Comparison of ENCODE assay signal across 8 mouse cellular contexts in genomic region chr13:80886664-80887210, GRCm38 (mm10). TPM values are rescaled to one million over a fixed set of nuclear protein-coding genes. Genes with fewer than 3 reads are reported as not detected.
DNase-seq lines count a peak whose midpoint lies in the region; ATAC-seq and TF ChIP-seq lines count a peak whose summit lies in the region.

No protein-coding gene starts in this region.

- no peaks in the 10 kb centered on the region for H3K27me3 ChIP-seq in kidney, embryonic 14.5 days (ENCODE audit: control insufficient read depth, insufficient read depth, low read length)
- no peaks in the 10 kb centered on the region for H3K27me3 ChIP-seq in hindbrain, embryonic 14.5 days (ENCODE audit: control insufficient read depth, insufficient read depth, low read length)
- no peaks in the 10 kb centered on the region for H3K27me3 ChIP-seq in midbrain, embryonic 15.5 days (replicated peaks)

- TF ChIP-seq POLR2A in bone marrow, adult 2 months (IDR thresholded peaks at IDR 0.05; ENCODE audit: borderline replicate concordance, control insufficient read depth, low read depth, low read length), result no peak

- no peaks in the 10 kb centered on the region for H3K9me3 ChIP-seq in kidney, embryonic 14.5 days (ENCODE audit: control insufficient read depth, low read length)
- no peaks in the 10 kb centered on the region for H3K9me3 ChIP-seq in hindbrain, embryonic 14.5 days (ENCODE audit: control insufficient read depth, low read length)
- no peaks in the 10 kb centered on the region for H3K9me3 ChIP-seq in midbrain, embryonic 15.5 days

- 16% methylated on average over 6 of the region's 6 CpGs for WGBS in kidney, embryonic 14.5 days
- 13% methylated on average over 6 of the region's 6 CpGs for WGBS in bone marrow, adult 2 months
- 20% methylated on average over 6 of the region's 6 CpGs for WGBS in hindbrain, embryonic 14.5 days
- 17% methylated on average over 6 of the region's 6 CpGs for WGBS in midbrain, embryonic 15.5 days

- no peaks in the 10 kb centered on the region for H3K4me1 ChIP-seq in kidney, embryonic 14.5 days (ENCODE audit: control insufficient read depth, insufficient read depth, low read length)
- H3K4me1 ChIP-seq in bone marrow, adult 2 months (ENCODE audit: control insufficient read depth, insufficient read depth, low read length), result no peaks in the 10 kb centered on the region; the same call in 1 of the 2 replicates
- H3K4me1 ChIP-seq in hindbrain, embryonic 14.5 days (replicated peaks; ENCODE audit: control insufficient read depth, insufficient read depth, low read length), result peaks cover 10% of the 10 kb centered on the region
- peaks cover 14% of the 10 kb centered on the region for H3K4me1 ChIP-seq in midbrain, embryonic 15.5 days

- H3K4me2 ChIP-seq in kidney, embryonic 14.5 days (replicated peaks; ENCODE audit: low read depth, low read length), result peak overlapping the region; percentile 37
- H3K4me2 ChIP-seq in hindbrain, embryonic 14.5 days (replicated peaks), result peak overlapping the region; percentile 65
- H3K4me2 ChIP-seq in midbrain, embryonic 15.5 days, result peak overlapping the region; percentile 62

- no peak for TF ChIP-seq CTCF in bone marrow, adult 2 months (IDR thresholded peaks at IDR 0.05; ENCODE audit: control insufficient read depth, insufficient read depth, low read length)

- H3K4me3 ChIP-seq in kidney, embryonic 14.5 days (ENCODE audit: low read length), result peak overlapping the region; percentile 81
- peak overlapping the region; percentile 86 for H3K4me3 ChIP-seq in bone marrow, adult 2 months (replicated peaks; ENCODE audit: control insufficient read depth, low read depth, low read length)
- peak overlapping the region; percentile 80 for H3K4me3 ChIP-seq in hindbrain, embryonic 14.5 days (replicated peaks; ENCODE audit: low read length)
- H3K4me3 ChIP-seq in midbrain, embryonic 15.5 days, result peak overlapping the region; percentile 94

- peak overlapping the region; percentile 100 for H3K27ac ChIP-seq in kidney, embryonic 14.5 days (ENCODE audit: low read depth, low read length)
- H3K27ac ChIP-seq in bone marrow, adult 2 months (ENCODE audit: control insufficient read depth, insufficient read depth, low read depth, low read length, poor library complexity), result peak overlapping the region; percentile 100
- H3K27ac ChIP-seq in hindbrain, embryonic 14.5 days, result peak overlapping the region; percentile 100
- peak overlapping the region; percentile 100 for H3K27ac ChIP-seq in midbrain, embryonic 15.5 days

- no peak for DNase-seq in kidney, adult 11 months
- DNase-seq in hindbrain, embryonic 14.5 days (ENCODE audit: low spot score), result peak; percentile 34
- no peak for DNase-seq in frontal cortex, postnatal 36 days (ENCODE audit: low spot score in 2 of 2)
- DNase-seq in left cerebral cortex, adult 11 months (ENCODE audit: low spot score), result no peak
- no peak for DNase-seq in yolk sac, embryonic 10.5 days (ENCODE audit: low spot score)

- peak overlapping the region; percentile 100 for H3K9ac ChIP-seq in kidney, embryonic 14.5 days (ENCODE audit: low read depth, low read length)
- H3K9ac ChIP-seq in hindbrain, embryonic 14.5 days, result peak overlapping the region; percentile 99
- H3K9ac ChIP-seq in midbrain, embryonic 15.5 days, result peak overlapping the region; percentile 100

- ATAC-seq in kidney, embryonic 14.5 days (ENCODE audit: low FRiP score, low TSS enrichment), result no peak
- ATAC-seq in hindbrain, embryonic 14.5 days (ENCODE audit: low FRiP score), result no peak
- no peak for ATAC-seq in midbrain, embryonic 15.5 days (replicated peaks)

- peaks cover 31% of the 10 kb centered on the region for H3K36me3 ChIP-seq in kidney, embryonic 14.5 days (ENCODE audit: control insufficient read depth, insufficient read depth, low read length)
- H3K36me3 ChIP-seq in hindbrain, embryonic 14.5 days (replicated peaks; ENCODE audit: control insufficient read depth, insufficient read depth), result peaks cover 31% of the 10 kb centered on the region
- peaks cover 16% of the 10 kb centered on the region for H3K36me3 ChIP-seq in midbrain, embryonic 15.5 days (replicated peaks)

RNA-seq across cellular contexts. Expression of gene Arrdc3, which starts 3.6 kb away (rescaled TPM):
- polyA plus RNA-seq in kidney, embryonic 14.5 days (2014; fragmentation: Nextera tagmentation; extraction: Ambion mirVana), result 26.8 and 61.4 TPM in 2 replicates
- 12.9 and 24.9 TPM in 2 replicates for polyA plus RNA-seq in bone marrow, adult 2 months (2011; ENCODE audit: insufficient read depth, insufficient read length, low replicate concordance, missing spikeins)
- 41.1 and 58.7 TPM in 2 replicates for polyA plus RNA-seq in hindbrain, embryonic 14.5 days (2014; fragmentation: Nextera tagmentation; extraction: Ambion mirVana)
- polyA plus RNA-seq in midbrain, embryonic 15.5 days (2015; fragmentation: Nextera tagmentation; extraction: Ambion mirVana), result 47.6 and 57.8 TPM in 2 replicates
